Mouse (Mus musculus) gastrocnemius, postnatal 4 days (tissue): ENCODE data around the gene Zbtb20. TPM values are rescaled to one million over a fixed set of nuclear protein-coding genes. Genes with fewer than 3 reads are reported as not detected.

Experiments used
- DNase-seq, 2 experiments: peaks; one replicate each; pipeline ENCODE4 v3.0.0; 2021 to 2022; ENCODE audit warnings: low spot score in 2 of 2, mixed read lengths in 2 of 2
- total RNA-seq, 2 experiments: library from RNA; stranded (reverse); gene quantifications; 2 replicates each; pipeline ENCODE4 v1.2.3; 2021

Zbtb20 gene
- total RNA-seq, 2 experiments from 2014 or later, result 93.9 to 114 TPM

GRCm38 (mm10) chr16:43190390-43190789, 314.7 kb downstream of the Zbtb20 start:
- DNase-seq, result no peak

GRCm38 (mm10) chr16:43191060-43191850, 315.6 kb downstream of the Zbtb20 start:
- DNase-seq, result no peak

GRCm38 (mm10) chr16:43193631-43194239, 318.1 kb downstream of the Zbtb20 start:
- DNase-seq, result no peak

- no peak for DNase-seq
Measured at GRCm38 (mm10) chr16:43217336-43218006, 341.8 kb downstream of the Zbtb20 start.

GRCm38 (mm10) chr16:43219367-43219766, 343.7 kb downstream of the Zbtb20 start:
- no peak for DNase-seq

GRCm38 (mm10) chr16:43221313-43221712, 345.6 kb downstream of the Zbtb20 start:
- no peak for DNase-seq

- no peak for DNase-seq
Measured at GRCm38 (mm10) chr16:43230253-43230652, 354.6 kb downstream of the Zbtb20 start.

- DNase-seq, result no peak
Measured at GRCm38 (mm10) chr16:43234249-43234648, 358.6 kb downstream of the Zbtb20 start.

- no peak for DNase-seq
Measured at GRCm38 (mm10) chr16:43235317-43235716, 359.6 kb downstream of the Zbtb20 start.

GRCm38 (mm10) chr16:43235721-43236159, 360.1 kb downstream of the Zbtb20 start:
- DNase-seq, result no peak

- DNase-seq, result no peak
Measured at GRCm38 (mm10) chr16:43237551-43237950, 361.9 kb downstream of the Zbtb20 start.

GRCm38 (mm10) chr16:43247026-43247425, 371.3 kb downstream of the Zbtb20 start:
- no peak for DNase-seq

- DNase-seq, result no peak
Measured at GRCm38 (mm10) chr16:43253077-43253476, 377.4 kb downstream of the Zbtb20 start.

GRCm38 (mm10) chr16:43253746-43254145, 378.1 kb downstream of the Zbtb20 start:
- no peak for DNase-seq

- DNase-seq, result no peak
Measured at GRCm38 (mm10) chr16:43256191-43256899, 380.7 kb downstream of the Zbtb20 start.

GRCm38 (mm10) chr16:43256900-43257281, 381.2 kb downstream of the Zbtb20 start:
- no peak for DNase-seq

GRCm38 (mm10) chr16:43259466-43259865, 383.8 kb downstream of the Zbtb20 start:
- DNase-seq, result no peak

GRCm38 (mm10) chr16:43260862-43261261, 385.2 kb downstream of the Zbtb20 start:
- DNase-seq, result no peak

GRCm38 (mm10) chr16:43274057-43274595, 398.4 kb downstream of the Zbtb20 start:
- no peak for DNase-seq

GRCm38 (mm10) chr16:43276764-43277163, 401.1 kb downstream of the Zbtb20 start:
- no peak for DNase-seq

GRCm38 (mm10) chr16:43286319-43286718, 410.6 kb downstream of the Zbtb20 start:
- peak in 1 of 2 experiments; percentile 12 for DNase-seq
